Mouse (Mus musculus) erythroblast, embryonic 14.5 days (primary cell): ENCODE measurements at regions not wholly inside any gene's neighbourhood (a gene's known extent, or its start where the extent isn't known, plus 50 kb on each side); places are given as distances from the start of the nearest gene placed in this dataset.

Source experiments
- H3K27me3 ChIP-seq: 2 replicates; pipeline ENCODE4 v1.6.1; 2012; ENCODE audit warnings: inconsistent platforms; ENCODE audit not compliant: control insufficient read depth
- H3K36me3 ChIP-seq: 2 replicates; pipeline ENCODE4 v1.6.1; 2012; ENCODE audit warnings: mild to moderate bottlenecking, inconsistent platforms; ENCODE audit not compliant: control insufficient read depth
- H3K4me1 ChIP-seq: 2 replicates; pipeline ENCODE4 v1.6.1; 2012; ENCODE audit warnings: inconsistent platforms; ENCODE audit not compliant: control insufficient read depth
- H3K4me3 ChIP-seq: replicated peaks from 2 replicates; pipeline ENCODE3; 2012; ENCODE audit warnings: moderate library complexity, mild to moderate bottlenecking, inconsistent platforms
- H3K9me3 ChIP-seq: 2 replicates; pipeline ENCODE4 v1.6.1; 2012; ENCODE audit warnings: low read length, inconsistent platforms, mixed read lengths; ENCODE audit not compliant: control insufficient read depth
- GATA1 ChIP-seq: IDR thresholded peaks from 2 replicates; pipeline ENCODE4 v1.6.1; 2012; ENCODE audit warnings: low read length, inconsistent platforms, mixed read lengths
- TAL1 ChIP-seq: IDR thresholded peaks from 3 replicates; pipeline ENCODE4 v1.6.1; 2012; ENCODE audit warnings: low read length, inconsistent platforms, mixed read lengths

DNA sequence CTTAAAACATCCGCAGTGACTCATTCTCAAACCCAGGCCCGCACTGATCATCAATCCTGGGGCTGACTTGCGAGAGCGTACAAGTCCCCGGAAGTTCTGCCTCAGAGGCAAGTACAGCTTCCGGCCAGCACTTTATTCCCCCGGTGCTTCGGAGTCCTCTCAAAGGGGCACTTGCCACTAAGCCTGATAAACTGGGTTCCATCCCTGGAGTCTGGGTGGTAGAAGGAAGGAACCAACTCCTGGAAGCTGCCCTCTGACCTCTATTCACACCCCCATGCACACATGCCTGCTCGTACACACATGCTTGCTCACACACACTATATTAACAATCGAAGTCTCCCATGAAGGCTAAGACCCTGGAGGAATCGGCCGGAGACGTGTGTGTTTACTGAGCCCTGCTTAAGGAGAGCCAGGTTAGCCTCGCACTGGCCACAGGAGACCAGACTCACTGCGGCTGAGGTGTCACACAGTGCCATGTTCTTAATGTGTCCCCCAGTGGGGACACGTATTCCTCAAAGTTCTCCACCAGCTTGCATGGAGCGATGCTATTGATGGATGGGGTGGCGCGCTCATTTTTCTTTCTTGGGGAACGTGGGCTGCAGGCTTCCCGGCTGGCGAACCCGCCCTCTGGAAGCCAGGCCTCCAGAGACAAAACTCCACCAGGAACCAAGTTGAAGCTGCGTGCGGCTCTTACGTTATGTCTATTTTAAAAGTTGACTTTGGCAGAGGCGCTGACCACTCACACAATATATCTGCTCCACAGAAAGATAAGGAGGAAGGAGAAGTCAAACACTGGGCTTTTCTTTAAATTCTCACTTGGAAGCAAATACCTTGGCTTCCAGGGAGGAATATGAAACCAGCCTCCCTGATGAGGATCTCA, 142.2 kb downstream of the Setd4 start:
- Histone ChIP-seq H3K9me3 (no peaks in the 10 kb centered on the region), H3K36me3 (no peaks in the 10 kb centered on the region), H3K4me1 (no peaks in the 10 kb centered on the region), H3K27me3 (0 out of 2 replicates have a peak, but pooled peaks cover 2% of the 10 kb centered on the region), H3K4me3 (no peak overlapping the region)
- TF ChIP-seq GATA1 (no peak), TAL1 (no peak)

DNA sequence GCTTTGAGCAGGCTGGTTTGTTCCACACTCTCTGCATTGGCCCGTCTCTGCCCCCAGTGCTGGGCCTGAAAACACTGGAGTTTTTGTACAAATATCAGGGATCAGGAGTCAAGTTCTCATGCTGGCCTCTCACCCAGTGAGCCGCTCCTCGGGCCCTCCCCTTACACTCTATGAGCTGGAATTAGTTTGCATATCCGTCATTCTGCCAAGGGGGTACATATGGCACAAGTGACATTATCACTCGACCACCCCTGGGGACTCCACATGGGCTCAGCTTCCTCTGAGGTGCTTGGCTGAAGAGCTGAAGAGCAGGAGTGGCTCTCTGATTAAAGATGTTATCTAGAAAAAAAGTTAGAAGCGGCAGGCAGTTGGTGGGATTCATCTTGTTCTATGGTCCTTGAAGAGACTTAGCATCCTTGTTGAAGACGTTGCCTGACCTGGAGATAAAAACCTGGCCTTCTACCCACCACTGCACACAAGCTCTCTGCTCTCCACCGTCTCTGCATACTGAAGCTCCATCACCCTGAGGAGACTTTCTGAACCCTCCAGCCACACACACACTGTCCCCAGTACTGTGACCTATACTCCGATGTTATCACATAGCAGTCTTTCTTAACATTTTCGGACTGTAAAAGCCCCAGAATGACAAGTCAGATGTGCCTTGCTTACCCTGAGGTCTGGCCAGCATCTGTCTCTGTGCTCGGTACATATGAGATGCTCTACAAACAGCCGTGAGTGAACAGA, 144.2 kb downstream of the Setd4 start:
- no peaks in the 10 kb centered on the region for H3K36me3 ChIP-seq
- H3K4me3 ChIP-seq, result no peak overlapping the region
- no peaks in the 10 kb centered on the region for H3K9me3 ChIP-seq
- H3K4me1 ChIP-seq, result no peaks in the 10 kb centered on the region
- H3K27me3 ChIP-seq, result 0 out of 2 replicates have a peak, but pooled peaks cover 2% of the 10 kb centered on the region
- TF ChIP-seq GATA1 (no peak), TAL1 (no peak)

DNA sequence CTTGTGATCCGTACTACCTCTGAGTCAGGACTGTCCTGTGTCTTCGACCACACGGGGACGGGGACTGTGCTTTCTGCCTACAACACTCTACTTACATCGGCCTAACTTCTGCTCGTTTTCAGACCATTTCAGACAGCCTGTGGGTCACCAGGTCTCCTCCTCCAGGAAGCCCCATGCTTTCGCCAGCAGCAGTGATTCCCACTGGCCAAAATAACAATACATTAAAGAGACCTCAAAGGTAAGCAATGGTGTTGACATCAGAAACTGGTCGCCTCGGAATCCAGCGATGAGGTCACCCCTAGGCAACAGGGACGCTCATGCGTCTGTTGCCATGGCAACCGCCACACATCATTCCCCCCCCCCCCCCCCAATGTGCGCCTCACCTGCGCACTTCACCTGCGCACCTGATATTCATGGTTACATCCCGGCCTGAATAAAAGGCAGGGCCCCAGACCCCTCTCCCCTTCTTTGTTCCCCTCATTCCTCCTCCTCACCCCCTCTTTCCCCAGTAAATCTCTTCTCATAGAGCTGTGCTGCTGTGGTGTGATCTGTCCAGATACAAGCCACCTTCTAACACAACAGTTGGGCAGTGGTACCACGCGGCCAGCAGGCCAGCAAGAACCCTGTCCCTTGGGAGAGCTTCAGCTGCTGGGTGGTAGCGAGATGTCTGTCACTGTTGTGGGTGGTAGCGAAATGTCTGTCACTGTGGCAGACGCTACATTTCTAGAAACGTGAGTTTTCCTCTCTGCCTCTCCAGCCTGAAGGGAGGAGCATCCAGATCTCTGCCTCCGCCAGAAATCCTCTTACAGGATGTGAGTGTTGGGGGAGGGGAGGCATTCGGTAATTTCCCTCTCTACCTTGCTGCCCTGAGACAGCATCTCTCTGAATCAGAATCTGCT, 145.0 kb downstream of the Setd4 start:
- Histone ChIP-seq H3K4me3 (no peak overlapping the region), H3K4me1 (peaks cover 4% of the 10 kb centered on the region), H3K9me3 (no peaks in the 10 kb centered on the region), H3K36me3 (no peaks in the 10 kb centered on the region), H3K27me3 (peaks cover 2% of the 10 kb centered on the region; the same call in 1 of the 2 replicates)
- TF ChIP-seq GATA1, result no peak
- TF ChIP-seq TAL1, result no peak

- Histone ChIP-seq H3K9me3 (no peaks in the 10 kb centered on the region), H3K27me3 (peaks cover 5% of the 10 kb centered on the region; the same call in 1 of the 2 replicates), H3K4me1 (peaks cover 10% of the 10 kb centered on the region), H3K4me3 (no peak overlapping the region), H3K36me3 (no peaks in the 10 kb centered on the region)
- no peak for TF ChIP-seq TAL1
- no peak for TF ChIP-seq GATA1
Observed at GRCm38 (mm10) chr16:93458011-93458585, 145.8 kb downstream of the Setd4 start.

- TF ChIP-seq GATA1 (no peak), TAL1 (no peak)
- H3K27me3 ChIP-seq, result peaks cover 5% of the 10 kb centered on the region; the same call in 1 of the 2 replicates
Observed at GRCm38 (mm10) chr16:93456706-93457425, 147.0 kb downstream of the Setd4 start.

DNA sequence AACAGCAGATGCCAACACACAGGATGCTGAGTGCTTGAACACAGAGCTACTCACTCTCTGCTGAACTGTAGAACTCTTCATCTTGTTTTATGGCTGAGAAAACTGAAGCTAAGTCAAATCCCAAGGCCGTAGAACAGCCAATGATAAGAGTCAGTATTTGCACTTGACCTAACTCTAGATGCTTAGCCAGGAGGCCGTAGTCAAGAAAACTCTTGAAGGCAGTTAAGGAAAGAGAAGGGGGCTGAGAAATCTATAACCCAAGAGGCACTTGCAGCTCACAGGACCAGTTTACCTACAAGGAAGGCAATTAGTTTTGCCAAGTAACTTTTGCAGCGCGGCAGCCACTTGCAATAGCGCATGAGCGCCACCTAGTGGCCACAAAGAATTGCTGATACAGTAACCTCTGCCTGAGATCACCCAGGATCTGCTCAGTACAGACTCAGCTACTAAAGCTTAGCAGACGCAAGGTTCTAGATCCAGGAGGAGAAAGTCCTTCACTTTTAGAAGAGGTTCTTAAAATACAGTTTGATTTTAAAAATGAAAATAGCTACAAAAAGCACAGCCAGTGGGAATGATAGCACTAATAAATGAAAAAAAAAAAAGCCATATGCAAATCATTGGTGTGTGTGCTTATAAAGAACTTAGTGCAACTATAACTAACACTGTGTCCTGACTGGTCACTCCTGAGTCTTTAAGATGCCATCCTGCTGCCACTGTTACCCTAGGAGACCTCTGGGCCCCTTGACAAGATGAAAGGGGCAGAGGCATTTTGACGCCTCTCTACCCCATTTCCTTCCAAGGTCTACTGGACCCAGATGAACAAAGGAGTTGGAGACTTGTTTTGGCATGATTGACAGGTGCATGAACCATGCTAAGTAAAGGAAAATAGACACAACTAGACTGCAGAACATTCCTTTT, 149.5 kb downstream of the Setd4 start:
- Histone ChIP-seq H3K4me1 (peaks cover 13% of the 10 kb centered on the region), H3K4me3 (no peak overlapping the region), H3K9me3 (no peaks in the 10 kb centered on the region), H3K36me3 (no peaks in the 10 kb centered on the region), H3K27me3 (peaks cover 5% of the 10 kb centered on the region)
- TF ChIP-seq TAL1, result no peak

More at GRCm38 (mm10) chr16:93456706-93457425, 147.0 kb downstream of the Setd4 start:
- H3K36me3 ChIP-seq, result no peaks in the 10 kb centered on the region
- H3K4me3 ChIP-seq, result no peak overlapping the region
- H3K9me3 ChIP-seq, result no peaks in the 10 kb centered on the region
- peaks cover 13% of the 10 kb centered on the region for H3K4me1 ChIP-seq

- no peaks in the 10 kb centered on the region for H3K9me3 ChIP-seq
- H3K27me3 ChIP-seq, result peaks cover 7% of the 10 kb centered on the region
- no peak for TF ChIP-seq GATA1
- TF ChIP-seq TAL1, result no peak
- H3K36me3 ChIP-seq, result no peaks in the 10 kb centered on the region
- no peak overlapping the region for H3K4me3 ChIP-seq
- H3K4me1 ChIP-seq, result peaks cover 13% of the 10 kb centered on the region
Observed at GRCm38 (mm10) chr16:93453056-93453455, 150.8 kb downstream of the Setd4 start.
